Mouse (Mus musculus): ENCODE data around the gene Mief2. TPM values are rescaled to one million over a fixed set of nuclear protein-coding genes. Genes with fewer than 3 reads are reported as not detected.

Mief2 gene
- polyA plus RNA-seq, 1 experiment from 2014 or later = 25.4 TPM

DNA sequence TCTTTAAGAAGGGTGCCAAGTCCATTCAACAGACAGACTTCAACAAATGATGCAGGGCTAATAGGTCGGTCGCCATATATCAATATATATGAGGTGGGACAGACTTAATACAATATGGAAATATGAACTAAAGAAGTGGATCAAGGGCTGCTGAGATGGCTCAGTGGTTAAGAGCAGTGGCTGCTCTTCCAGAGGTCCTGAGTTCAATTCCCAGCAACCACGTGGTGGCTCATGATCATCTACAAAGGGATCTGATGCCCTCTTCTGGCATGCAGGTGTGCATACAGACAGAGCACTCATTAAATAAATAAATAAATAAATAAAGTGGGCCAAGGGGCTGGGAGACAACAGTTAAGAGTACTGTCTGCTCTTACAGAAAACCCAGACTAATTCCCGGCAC, 44.0 kb downstream of the Mief2 start:
- Histone ChIP-seq H3K4me3 (no peak overlapping the region), H3K36me3 (replicated peaks) (no peaks in the 10 kb centered on the region), H3K27ac (no peak overlapping the region), H3K9ac (no peak overlapping the region), H3K4me2 (no peak overlapping the region), H3K27me3 (replicated peaks) (no peaks in the 10 kb centered on the region), H3K9me3 (no peaks in the 10 kb centered on the region), H3K4me1 (peaks cover 24% of the 10 kb centered on the region)
- WGBS = 90% methylated on average over 4 of the region's 4 CpGs
- ATAC-seq (replicated peaks) = no peak

DNA sequence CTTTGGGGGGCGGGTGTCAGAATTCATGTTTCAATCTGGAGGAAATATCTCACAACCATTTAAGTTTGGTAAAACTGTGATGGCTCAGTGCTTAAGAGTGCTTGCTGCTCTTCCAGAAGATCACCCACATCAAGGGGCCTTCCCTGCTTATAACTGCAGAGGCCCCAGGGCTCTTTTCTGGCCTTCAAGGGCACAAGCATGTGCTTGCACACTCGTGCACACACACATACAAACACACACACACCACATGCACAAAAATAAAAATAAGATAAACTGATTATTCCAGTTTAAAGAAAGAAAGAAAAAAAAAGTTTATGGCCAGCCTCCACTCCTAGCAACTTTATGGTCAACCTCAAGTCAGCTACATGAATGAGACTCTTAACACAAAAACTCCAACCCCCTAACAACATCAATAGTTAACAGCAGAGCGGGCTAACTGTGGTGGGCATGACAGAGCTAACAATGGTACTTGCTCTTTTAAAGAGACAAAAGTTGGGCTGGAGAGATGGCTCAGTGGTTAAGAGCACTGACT, 46.0 kb downstream of the Mief2 start:
- no peaks in the 10 kb centered on the region for H3K36me3 ChIP-seq (replicated peaks)
- H3K27me3 ChIP-seq (replicated peaks) = no peaks in the 10 kb centered on the region
- H3K4me1 ChIP-seq = peaks cover 38% of the 10 kb centered on the region
- H3K9ac ChIP-seq = no peak overlapping the region
- ATAC-seq (replicated peaks) = no peak
- H3K27ac ChIP-seq = no peak overlapping the region
- no peak overlapping the region for H3K4me2 ChIP-seq
- 91% methylated on average over 3 of the region's 3 CpGs for WGBS
- no peaks in the 10 kb centered on the region for H3K9me3 ChIP-seq
- H3K4me3 ChIP-seq = no peak overlapping the region

DNA sequence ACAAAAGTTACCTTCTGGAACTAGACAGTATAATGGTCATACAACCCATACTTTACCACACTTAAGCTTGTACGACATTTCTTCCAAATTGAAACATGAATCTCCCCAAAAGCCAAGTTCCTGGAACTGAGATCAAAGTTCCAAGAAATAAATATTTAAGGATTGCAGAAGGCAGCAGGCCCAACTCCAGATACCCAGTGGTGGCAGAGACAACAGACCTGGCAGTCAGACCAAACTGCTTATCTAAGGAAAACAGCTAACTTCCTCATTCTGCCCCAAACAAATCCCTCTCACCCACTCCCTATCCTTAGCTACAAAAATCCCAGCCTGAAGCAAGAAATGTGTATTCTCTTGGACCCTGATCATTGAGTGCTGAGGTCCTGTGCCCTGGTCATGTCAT, 46.6 kb downstream of the Mief2 start:
- no peak for ATAC-seq (replicated peaks)
- H3K4me2 ChIP-seq = peak overlapping the region; percentile 6; the same call in 1 of the 2 replicates
- H3K4me1 ChIP-seq = peaks cover 45% of the 10 kb centered on the region
- H3K27ac ChIP-seq = no peak overlapping the region
- no peak overlapping the region for H3K4me3 ChIP-seq
- no peaks in the 10 kb centered on the region for H3K9me3 ChIP-seq
- WGBS = 74% methylated on average over 1 of the region's 1 CpGs
- no peaks in the 10 kb centered on the region for H3K27me3 ChIP-seq (replicated peaks)
- no peaks in the 10 kb centered on the region for H3K36me3 ChIP-seq (replicated peaks)
- no peak overlapping the region; the same call in 1 of the 2 replicates for H3K9ac ChIP-seq

DNA sequence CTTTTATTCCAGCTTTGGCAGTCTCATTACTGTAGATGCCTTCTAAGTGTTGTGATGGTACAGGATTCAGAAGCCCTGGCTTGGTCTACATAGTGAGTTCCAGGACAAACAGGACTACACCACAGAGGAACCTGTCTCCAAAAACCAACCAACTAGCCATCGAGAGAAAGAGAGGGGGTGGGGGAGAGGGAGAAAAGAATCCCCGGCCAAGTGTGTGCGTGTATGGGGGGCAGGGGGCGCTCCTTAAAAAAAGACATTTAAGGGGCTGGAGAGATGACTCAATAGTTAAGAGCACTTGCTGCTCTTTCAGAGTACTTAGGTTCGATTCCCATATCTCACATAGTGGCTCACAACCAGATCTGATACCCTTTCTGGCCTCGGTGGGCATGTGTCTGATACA, 47.4 kb downstream of the Mief2 start:
- Histone ChIP-seq H3K9me3 (no peaks in the 10 kb centered on the region), H3K4me3 (peak overlapping the region; percentile 68), H3K36me3 (replicated peaks) (no peaks in the 10 kb centered on the region), H3K4me1 (peaks cover 52% of the 10 kb centered on the region), H3K27me3 (replicated peaks) (no peaks in the 10 kb centered on the region), H3K9ac (no peak overlapping the region), H3K4me2 (peak overlapping the region; percentile 79), H3K27ac (no peak overlapping the region)
- no peak for ATAC-seq (replicated peaks)
- WGBS = 53% methylated on average over 6 of the region's 6 CpGs

DNA sequence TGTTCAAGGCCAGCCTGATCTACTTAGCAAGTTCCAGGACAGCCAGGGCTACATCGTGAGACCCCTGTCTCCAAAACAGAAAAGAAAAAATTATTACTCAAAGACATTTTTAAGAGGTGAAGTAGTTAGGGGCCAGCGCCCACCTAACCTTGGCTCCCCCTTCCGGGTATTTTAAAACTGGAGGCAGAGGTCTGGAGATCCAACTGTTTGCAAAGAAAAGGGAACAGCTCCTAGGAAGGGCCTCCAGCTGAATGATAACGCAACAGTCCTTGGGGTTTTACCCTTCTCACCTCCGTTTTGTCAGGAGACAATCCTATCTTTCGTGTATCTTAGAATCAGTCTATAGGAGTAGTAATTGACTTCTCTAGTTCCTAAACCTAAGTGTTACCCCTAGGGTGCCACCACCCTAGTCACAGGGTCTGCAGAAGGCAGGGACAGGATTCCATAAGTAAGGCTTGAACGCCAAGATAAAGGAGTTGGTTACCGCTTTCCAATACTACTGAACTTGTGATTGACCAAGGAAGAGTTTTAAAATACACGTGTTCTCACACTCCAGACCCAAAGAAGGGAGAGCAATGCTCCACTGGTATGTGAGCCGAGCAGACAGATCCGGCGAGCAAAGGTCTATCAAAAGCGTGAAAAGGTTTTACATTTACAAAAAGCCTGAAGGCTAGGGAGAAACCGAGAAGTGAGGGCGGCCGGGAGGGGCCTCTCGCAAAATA, 48.1 kb downstream of the Mief2 start:
- Histone ChIP-seq H3K9ac (peak overlapping the region; percentile 61), H3K36me3 (replicated peaks) (no peaks in the 10 kb centered on the region), H3K27me3 (replicated peaks) (no peaks in the 10 kb centered on the region), H3K4me1 (peaks cover 59% of the 10 kb centered on the region), H3K9me3 (no peaks in the 10 kb centered on the region), H3K4me2 (peak overlapping the region; percentile 79), H3K27ac (no peak overlapping the region), H3K4me3 (peak overlapping the region; percentile 68)
- 5% methylated on average over 17 of the region's 17 CpGs for WGBS
- no peak for ATAC-seq (replicated peaks)

DNA sequence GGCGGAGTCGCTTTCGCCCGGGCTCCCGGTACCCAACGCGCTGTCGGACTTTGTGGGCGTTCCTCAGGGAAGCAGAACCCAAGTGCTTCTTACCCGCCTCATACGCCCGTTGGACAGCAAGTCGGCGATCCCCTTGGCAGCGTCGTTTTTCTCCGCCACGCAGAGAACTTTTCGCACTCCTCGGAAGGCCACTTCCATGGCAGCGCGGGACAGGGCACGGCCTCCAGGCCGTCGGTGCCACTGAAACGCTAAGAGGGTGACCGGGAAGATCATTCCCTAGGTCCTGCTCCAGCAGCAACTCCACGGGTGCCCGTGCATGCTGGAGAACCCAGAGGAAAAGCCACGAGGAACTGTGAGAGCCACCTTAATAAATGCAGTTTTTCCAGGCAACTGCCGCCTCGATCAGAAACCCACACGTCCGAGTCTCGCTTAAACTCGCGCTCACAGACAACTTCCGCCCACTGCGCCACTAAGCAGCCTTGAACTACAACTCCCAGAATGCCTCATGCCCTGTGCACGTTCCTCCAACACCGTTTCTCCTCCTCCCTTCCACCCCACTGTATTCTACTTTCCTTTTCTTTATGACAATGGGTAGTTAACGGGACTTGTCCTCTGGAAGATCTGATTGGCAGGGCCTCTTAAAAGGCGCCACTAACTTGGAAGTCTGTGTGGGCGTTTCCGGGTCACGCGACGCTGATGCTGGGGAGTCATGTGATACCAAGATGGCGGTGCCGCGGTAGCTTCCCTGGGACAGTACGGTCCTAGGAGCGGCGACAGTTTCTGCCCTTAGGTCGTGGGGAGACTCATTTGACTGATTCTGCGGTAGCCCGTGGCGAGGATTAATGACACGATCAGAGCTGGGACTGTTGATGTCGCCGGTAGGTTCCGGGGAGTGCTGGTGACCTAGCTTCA, 48.9 kb downstream of the Mief2 start, which contains the start of the genes Top3a and Smcr8:
Gene Top3a, minus strand, starts transcription at position 537 of the 912 bp plus-strand sequence.
Gene Smcr8, plus strand, starts transcription at position 696 of the 912 bp plus-strand sequence.
- no peaks in the 10 kb centered on the region for H3K27me3 ChIP-seq (replicated peaks)

DNA sequence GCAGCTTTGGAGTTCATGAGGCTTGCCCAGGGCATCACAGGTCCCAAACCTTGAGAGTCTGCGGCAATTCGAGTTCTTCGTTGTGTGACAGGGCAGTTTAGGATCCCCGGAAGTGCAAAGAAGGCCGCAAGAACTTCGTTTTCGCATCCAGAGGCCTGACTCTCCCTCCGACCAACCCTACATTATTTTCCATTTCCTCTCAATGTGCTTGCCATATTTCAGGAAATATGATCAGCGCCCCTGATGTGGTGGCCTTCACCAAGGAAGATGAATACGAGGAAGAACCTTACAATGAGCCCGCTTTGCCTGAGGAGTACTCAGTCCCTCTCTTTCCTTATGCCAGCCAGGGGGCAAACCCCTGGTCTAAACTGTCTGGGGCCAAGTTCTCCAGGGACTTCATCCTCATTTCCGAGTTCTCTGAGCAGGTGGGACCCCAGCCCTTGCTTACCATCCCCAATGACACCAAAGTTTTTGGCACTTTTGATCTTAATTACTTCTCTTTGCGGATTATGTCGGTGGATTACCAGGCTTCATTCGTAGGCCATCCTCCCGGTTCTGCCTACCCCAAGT, 49.7 kb downstream of the Mief2 start:
- no peaks in the 10 kb centered on the region for H3K36me3 ChIP-seq (replicated peaks)
- peak overlapping the region; percentile 79 for H3K4me2 ChIP-seq
- no peaks in the 10 kb centered on the region for H3K9me3 ChIP-seq
- no peak for ATAC-seq (replicated peaks)
- peak overlapping the region; percentile 82 for H3K27ac ChIP-seq
- H3K9ac ChIP-seq = peak overlapping the region; percentile 61
- peak overlapping the region; percentile 68 for H3K4me3 ChIP-seq
- peaks cover 75% of the 10 kb centered on the region for H3K4me1 ChIP-seq
- no peaks in the 10 kb centered on the region for H3K27me3 ChIP-seq (replicated peaks)
- WGBS = 24% methylated on average over 16 of the region's 16 CpGs

More for the DNA sequence above, 48.9 kb downstream of the Mief2 start, which contains the start of the genes Top3a and Smcr8:
- Histone ChIP-seq H3K9me3 (no peaks in the 10 kb centered on the region), H3K36me3 (replicated peaks) (no peaks in the 10 kb centered on the region), H3K4me1 (peaks cover 67% of the 10 kb centered on the region), H3K4me2 (peak within 1 kb of the TSS; percentile 79), H3K27ac (peak within 1 kb of the TSS; percentile 82), H3K4me3 (peak within 1 kb of the TSS; percentile 68), H3K9ac (peak within 1 kb of the TSS; percentile 61)
- peak; percentile 99 for ATAC-seq (replicated peaks)
- WGBS = under 1% methylated on average over 62 of the region's 62 CpGs

DNA sequence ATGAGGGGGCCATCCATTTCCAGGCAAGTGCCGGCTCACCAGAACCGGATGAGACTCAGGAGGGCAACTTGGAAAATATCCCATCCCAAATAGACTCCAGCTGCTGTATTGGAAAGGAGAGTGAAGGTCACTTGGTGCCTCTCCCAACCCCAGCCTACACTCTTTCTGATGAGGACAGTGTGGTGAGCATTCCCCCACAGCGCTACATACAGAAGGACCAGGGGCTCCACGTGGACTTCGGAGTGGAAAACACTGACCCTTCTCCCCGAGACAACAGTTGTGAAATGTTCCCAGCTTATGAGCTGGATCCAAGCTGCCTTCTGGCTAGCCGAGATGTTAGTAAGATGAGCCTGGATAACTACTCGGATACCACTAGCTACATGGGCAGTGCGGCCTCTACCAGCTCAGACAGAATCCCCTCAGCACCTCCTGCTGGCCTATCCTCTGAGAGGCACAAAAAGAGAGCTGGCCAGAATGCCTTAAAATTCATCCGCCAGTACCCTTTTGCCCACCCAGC, 51.5 kb downstream of the Mief2 start:
- no peak overlapping the region for H3K27ac ChIP-seq
- peak overlapping the region; percentile 79 for H3K4me2 ChIP-seq
- peaks cover 10% of the 10 kb centered on the region; the same call in 1 of the 2 replicates for H3K36me3 ChIP-seq (replicated peaks)
- H3K27me3 ChIP-seq (replicated peaks) = no peaks in the 10 kb centered on the region
- peaks cover 72% of the 10 kb centered on the region for H3K4me1 ChIP-seq
- H3K4me3 ChIP-seq = peak overlapping the region; percentile 11; the same call in 1 of the 2 replicates
- ATAC-seq (replicated peaks) = no peak
- WGBS = 89% methylated on average over 10 of the region's 10 CpGs
- H3K9ac ChIP-seq = peak overlapping the region; percentile 19; the same call in 1 of the 2 replicates
- no peaks in the 10 kb centered on the region for H3K9me3 ChIP-seq

Small RNA genes within 50 kb of the gene (microRNA-seq; reads per million reads assigned to microRNA genes)
- 1.7 reads per million for gene Mir5100

Other genes starting within 250 kb of the Mief2 start
- 22.9 and 23.1 TPM in 2 replicates for gene Alkbh5, start 192.0 kb upstream of the Mief2 start, polyA plus RNA-seq (2015; fragmentation: Nextera tagmentation; extraction: Ambion mirVana)
- gene Llgl1, start 28.7 kb upstream of the Mief2 start, polyA plus RNA-seq (2015; fragmentation: Nextera tagmentation; extraction: Ambion mirVana) = 53.0 and 57.9 TPM in 2 replicates
- 81.5 and 83.4 TPM in 2 replicates for gene Flii, start 1.1 kb upstream of the Mief2 start, polyA plus RNA-seq (2015; fragmentation: Nextera tagmentation; extraction: Ambion mirVana)
- 8.2 and 9.4 TPM in 2 replicates for gene Top3a, start 49.0 kb downstream of the Mief2 start, polyA plus RNA-seq (2015; fragmentation: Nextera tagmentation; extraction: Ambion mirVana)
- 6.9 and 7.1 TPM in 2 replicates for gene Smcr8, start 49.1 kb downstream of the Mief2 start, polyA plus RNA-seq (2015; fragmentation: Nextera tagmentation; extraction: Ambion mirVana)
- 7.0 and 8.6 TPM in 2 replicates for gene Shmt1, start 83.3 kb downstream of the Mief2 start, polyA plus RNA-seq (2015; fragmentation: Nextera tagmentation; extraction: Ambion mirVana)
- gene Dhrs7b, start 102.2 kb downstream of the Mief2 start, polyA plus RNA-seq (2015; fragmentation: Nextera tagmentation; extraction: Ambion mirVana) = 32.2 and 32.7 TPM in 2 replicates
- gene Tmem11, start 150.9 kb downstream of the Mief2 start, polyA plus RNA-seq (2015; fragmentation: Nextera tagmentation; extraction: Ambion mirVana) = 58.4 and 61.0 TPM in 2 replicates
- 31.6 and 39.2 TPM in 2 replicates for gene Natd1, start 186.4 kb downstream of the Mief2 start, polyA plus RNA-seq (2015; fragmentation: Nextera tagmentation; extraction: Ambion mirVana)
- gene Map2k3, start 203.6 kb downstream of the Mief2 start, polyA plus RNA-seq (2015; fragmentation: Nextera tagmentation; extraction: Ambion mirVana) = 32.0 and 34.0 TPM in 2 replicates

Data from midbrain, embryonic 15.5 days (tissue).